Mouse (Mus musculus) layer of hippocampus, adult 18-20 months (tissue): ENCODE data around the gene Pnma1. TPM values are rescaled to one million over a fixed set of nuclear protein-coding genes. Genes with fewer than 3 reads are reported as not detected.
A peak's percentile ranks its signal among the peaks of the same experiment; 100 is the strongest.

ENCODE experiments used
- DNase-seq, 2 experiments: peaks; one replicate each; pipeline ENCODE4 v3.0.0; 2022; ENCODE audit warnings: low spot score in 2 of 2
- total RNA-seq, 2 experiments: library from RNA; stranded (reverse); gene quantifications; 2 replicates each; pipeline ENCODE4 v1.2.3; 2021

Gene Pnma1
- total RNA-seq, 2 experiments from 2014 or later: 2.9 to 3.0 TPM

DNA sequence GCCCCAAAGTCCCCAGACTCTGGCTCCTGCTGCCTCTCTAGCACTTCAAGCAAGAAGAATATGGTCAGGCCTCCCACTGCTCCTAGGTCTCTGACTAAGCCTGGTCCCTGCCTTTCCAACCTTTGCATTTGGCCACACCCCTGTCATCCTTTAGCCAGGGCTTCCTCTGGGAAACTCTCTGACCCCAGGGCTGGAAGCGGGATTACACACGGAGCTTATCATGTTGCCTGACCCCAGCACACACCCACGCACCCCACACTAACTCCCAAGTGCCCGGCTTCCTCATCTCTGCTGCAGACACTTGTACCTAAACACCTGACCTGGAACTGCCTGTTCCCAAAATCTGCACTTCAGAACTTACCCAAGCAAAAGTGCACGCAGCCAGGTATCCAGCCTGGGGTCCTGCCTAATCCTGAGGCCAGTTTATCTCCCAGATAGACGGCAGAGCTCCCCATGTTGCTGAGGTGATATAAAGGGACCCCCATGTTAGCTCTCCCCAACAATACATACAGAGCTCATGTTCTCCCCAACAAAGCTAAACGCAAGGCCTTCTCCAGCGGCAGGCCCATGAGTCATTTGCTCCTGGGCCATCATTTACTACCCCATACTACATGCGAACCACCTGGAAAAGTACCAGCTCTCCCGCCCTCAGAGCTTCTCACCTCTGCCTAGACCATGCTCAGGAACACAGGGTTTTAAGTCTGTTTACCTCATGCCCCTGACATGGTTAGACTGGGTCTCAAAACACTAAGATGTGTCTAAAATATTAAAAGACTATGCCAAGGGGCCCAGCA lies 30.6 kb upstream of the Pnma1 start:
- no peak for DNase-seq

DNA sequence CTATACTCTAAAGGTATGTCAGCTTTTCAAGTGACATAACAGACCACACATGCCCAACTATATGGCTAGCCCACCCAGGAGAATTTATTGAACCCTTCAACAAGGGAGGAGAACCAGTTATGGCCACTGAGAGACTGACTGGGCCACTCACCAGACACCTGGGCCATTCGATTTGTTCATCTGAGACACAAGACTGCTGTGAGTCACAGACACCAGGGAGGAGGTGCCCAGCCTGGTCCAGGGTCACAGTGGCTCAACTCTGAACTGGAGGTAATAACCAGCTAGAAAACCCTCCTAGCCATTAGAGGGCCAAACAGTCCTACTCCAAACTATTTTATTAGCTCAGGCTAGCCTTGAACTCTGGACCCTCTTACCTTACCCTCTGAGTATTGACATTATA lies 29.8 kb upstream of the Pnma1 start:
- DNase-seq: no peak

DNA sequence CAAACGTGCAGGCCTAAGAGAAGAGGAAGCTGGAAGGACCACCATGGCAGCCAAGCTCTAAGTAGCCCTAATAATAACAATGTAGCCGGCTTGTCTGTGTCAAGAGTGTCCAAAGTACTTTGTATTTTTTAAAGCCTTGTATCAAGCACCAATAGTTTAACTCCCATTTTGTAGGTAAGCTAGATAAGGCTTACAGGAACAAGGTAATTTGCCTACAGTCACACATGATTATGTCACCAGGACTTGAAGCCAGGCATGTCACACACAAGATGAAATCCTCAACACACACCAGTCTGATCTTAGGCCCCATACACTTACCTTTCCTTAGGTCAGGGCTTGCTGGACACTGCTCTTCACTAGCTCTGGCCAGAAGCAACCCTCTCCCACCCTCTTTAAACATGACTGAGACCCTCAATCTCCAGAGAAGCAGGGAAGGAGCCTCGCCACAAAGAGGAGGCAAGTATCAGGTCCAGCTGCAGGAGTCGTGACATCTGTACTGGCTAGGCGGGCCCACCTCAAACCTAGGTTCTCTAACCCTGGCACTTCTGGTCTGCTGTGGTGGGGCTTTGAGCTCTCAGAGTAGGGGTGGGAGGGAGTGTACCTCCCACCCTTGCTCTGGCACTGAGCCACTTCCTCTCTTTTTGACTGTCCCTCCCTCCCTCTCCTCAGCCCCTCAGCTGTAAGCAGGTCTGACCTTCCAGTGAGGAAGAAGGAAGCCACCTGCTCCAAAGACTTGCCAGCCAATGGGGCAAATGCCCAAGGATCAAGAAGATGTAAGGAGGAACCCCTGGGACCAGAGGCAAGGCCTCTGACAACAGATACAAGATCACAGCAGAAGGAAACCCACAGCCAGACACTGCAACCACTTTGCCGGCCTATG lies 28.8 kb upstream of the Pnma1 start:
- no peak for DNase-seq

DNA sequence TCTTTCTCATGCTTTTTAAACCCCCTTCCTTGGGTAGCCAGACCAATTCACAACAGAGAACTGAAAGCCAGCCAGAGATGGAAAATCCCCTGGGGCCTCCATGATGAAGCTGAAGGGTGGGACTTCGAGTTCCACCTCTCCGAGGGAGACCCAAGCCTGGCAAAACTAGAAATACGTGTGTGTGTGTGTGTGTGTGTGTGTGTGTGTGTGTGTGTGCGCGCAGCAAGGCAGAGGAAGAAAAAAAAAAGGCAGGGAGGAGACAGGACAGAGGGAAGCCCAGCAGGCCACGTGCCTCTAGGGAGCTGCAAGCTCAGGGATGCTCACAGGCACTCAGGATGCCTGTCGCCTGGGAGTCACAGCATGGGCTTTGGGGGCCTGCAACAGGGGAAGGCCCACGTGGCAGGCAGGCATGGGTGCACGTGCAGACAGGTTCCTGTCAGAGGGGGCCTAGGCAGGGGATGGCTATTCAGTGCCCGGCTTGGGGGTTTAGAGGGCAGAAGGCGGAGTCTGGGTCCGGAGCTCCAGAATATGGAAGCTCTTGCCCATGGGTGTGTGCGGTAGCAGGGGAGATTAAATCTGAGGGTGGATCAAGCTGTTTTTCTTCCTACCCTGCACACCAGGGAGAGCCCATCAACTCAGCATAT lies 28.0 kb upstream of the Pnma1 start:
- DNase-seq: peak in 1 of 2 experiments; percentile 35

DNA sequence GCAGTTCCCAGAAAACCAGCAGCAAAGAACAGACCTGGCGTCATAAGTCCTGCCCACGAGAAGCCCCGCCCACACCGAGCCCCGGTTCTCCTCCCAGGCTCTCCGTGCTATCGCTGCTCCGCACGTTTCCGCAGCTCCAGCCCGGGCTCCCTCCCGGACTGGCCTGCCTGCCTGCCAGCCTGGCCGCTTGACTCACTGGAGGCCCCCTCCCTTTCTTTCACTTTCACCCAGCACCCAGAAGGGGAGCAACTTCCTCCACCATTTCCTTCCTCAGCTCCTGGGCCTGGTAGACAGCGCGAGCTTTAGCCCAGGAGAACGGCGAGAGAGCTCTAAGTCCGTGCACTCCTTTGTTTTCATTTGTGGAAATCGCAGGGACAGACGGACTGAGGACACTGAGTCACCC lies 27.4 kb upstream of the Pnma1 start:
- peak; percentile 80 to 84 for DNase-seq

DNA sequence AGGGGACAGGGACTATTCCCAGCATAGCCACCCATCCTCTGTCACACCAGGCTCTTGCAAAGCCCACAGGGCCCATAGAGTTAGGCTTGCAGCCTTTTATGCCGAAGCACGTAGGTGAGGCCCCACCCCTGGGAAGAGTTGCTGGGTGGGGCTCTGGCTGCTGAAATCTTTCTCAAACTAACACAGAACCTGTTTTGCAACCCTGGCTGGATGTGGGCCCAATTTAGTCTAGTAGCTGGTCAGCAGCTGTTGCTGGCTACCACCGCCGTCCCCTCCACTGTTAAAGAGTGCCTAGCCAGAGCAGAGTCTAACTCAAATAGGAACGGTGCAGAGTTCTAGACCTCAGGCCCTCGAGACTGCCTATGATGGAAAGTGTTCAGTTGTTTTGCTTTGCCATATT lies 26.6 kb upstream of the Pnma1 start:
- DNase-seq: no peak

DNA sequence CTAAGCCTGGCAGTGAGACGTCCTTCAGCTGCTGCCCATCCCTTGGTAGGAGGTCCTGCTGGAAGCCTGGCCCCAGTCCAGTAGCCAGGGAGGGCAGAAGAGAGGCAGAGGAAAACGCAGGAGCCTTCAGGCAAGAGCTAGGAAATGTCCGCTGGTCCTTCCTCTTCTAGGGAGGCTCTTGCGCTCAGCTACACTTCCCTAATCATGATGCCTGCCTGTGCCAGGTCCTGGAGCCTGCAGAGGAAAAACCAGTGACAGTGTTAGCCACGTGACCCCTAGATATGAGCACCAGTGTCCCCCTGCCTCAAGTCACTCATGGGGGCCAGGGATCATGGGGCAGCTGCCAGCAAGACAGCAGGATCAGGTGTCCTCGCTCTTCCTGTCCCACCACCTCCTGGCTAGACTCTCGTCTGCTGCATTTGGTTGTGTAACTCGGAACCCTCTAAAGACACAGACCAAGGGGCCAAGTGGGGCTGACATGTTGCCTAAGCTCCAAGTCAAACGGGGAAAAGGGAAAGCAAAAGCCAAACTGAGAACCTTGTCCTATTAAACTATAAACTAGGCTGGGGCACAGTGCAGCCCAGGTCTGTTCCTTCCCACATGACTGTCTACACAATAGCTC lies 26.0 kb upstream of the Pnma1 start:
- DNase-seq: no peak

DNA sequence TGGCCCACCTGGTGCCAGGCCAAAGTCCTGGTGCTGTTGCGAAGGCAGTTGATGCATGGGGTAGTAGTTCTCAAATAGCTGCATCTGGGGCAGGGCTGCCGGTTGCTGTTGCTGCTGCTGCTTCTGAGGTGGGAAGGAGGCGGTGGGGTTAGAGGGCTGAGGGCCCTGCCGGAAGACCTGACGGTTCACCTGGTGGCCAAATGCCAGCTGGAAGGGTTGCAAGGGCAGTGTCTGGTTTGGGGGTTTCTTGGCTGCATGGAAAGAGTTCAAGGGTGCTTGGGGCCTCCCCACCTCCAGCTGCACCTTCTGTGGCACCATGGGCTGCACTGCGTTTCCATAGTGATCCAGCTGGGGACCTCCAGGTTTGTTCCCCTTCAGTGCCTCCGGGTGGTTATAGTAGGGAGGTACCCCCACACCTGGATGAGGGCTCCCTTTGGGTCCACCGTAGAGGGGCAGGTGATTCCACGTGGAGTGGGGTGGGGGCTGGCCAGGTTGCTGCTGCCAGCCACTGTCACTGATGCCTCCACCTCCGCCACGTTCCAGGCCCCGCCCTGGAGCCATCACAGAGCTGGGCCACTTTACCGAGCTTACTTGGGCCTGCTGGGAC lies 25.1 kb upstream of the Pnma1 start:
- no peak for DNase-seq

DNA sequence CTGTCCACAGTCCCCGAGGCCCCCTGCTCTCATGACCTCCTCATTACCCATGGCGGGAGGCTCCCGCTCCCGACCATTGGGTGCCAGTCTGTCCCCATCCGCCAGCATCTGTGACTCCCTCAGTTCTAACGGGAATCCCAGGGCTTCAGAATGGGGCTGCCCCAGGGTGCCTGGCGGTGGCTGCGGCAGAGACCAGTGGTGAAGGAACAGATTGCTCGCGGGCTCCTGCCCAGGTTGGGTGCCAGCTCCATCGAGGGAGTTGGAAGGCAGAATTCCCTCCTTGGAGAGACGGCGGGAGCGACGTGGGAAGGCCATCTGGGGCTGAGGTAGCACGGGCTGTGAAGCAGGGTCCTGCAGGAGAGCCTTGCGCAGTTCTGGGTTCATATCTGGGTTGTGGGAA lies 24.6 kb upstream of the Pnma1 start:
- DNase-seq: no peak

DNA sequence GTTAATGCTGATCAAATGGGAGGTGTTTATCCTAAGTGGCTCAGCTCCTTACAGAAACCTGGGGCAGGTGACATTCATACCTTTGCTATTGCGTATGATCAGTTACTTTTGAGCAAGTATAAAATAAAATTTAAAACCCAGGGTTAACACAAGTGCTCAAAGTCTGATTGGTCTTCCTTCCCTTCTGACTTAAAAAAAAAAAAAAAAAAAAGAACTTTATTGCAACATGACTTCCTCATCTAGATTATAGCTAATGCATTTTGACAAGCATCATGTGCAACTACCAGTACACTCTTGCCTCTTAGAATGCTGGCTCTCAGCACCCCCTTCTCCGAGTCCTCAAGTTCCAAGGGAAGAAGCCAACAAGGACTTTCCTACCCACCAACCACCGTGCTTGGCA lies 23.9 kb upstream of the Pnma1 start:
- no peak for DNase-seq

DNA sequence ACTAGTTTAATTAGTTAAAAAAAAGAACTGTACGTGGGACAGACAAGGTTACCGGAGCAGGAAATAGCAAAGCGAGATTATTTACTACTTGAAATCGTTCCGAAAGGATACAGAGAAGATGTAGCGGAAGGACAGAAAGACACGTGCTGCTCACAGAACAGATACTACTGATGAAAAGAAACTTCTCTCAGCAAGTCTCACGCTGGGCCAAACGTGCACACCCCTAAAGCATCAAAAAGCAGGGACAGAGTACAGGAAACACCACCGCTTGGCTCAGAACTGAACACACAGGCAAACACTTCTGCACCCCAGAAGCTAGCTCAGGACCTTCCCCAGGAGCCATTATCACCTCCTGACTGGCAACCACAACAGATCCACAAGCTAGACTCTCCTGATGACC lies 22.3 kb upstream of the Pnma1 start:
- no peak for DNase-seq

DNA sequence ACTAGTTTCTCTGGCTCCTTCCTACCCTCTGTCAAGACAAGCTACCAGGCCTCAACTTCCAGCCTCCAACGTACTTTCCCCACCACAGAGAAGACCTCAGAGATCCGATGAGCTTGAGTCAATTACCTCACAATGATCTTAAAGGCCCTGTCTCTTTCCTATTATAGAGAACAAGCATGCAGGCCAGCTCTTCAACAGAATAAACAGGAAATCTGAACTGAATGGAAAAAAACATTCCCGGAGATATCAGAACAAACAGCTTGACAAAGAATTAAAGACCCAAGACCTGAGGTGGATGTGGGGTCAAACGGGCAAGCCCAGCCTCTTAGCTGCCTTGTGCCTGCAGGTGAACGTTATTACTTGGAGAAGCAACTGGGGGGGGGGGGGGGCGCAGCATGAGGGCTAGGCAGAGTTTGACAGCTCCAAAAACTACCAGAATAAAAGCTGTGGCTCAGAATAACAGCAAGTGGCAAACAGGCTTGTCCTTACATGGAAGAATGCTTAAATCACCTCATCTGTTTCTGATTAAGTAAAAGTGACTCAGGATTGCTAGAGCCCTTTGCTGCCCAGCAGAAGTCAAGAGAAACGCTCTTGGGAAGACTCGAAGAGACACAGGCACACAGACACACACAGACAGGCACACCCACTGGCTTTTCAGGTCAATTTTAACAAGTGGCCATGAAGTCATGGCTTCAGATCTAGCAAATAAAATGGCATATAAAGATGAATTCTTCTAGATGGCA lies 17.5 kb upstream of the Pnma1 start:
- no peak for DNase-seq

DNA sequence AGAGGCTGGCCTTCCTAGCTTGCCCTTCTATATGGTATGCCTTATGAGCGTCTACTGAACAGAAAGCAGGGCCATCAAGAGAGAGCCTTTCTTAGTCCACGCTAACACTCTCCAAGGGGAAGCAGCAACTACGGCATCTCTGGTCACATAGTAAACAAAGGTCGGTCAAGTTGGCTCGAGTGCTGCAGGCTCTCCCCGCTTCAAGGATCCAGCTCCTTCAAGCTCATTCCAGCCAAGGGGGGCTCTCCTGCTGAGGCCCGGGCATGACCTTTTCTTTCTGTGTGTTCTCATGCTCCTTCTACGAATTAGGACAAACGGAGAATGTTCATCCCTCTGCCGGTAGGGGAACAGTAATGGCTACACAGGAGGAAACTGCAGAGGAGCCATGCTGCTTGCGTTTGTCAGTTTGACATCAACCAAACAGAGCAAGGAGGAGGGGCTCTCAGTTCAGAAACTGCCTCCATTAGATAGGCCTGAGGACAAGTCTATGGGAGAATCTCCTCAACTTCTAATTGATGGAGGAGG lies 15.4 kb upstream of the Pnma1 start:
- no peak for DNase-seq

DNA sequence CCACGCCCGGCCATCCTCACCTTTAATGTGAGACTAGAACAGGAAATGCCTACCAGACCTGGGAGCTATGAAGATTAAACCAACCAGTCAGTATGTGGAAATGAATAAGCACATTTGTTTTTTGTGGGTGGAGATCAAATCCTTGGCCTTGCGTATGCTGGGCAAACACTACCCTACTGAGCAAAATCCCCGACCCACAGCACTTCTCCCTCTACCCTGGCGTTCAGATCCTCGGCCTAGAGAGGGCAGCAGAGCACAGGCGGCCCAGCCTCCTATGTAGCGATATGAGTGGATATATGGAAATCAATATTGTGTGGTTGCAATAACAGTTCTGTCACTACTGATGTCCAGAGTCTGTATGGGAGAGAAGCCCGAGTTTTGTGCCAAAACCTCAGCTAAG lies 14.8 kb upstream of the Pnma1 start:
- DNase-seq: no peak

DNA sequence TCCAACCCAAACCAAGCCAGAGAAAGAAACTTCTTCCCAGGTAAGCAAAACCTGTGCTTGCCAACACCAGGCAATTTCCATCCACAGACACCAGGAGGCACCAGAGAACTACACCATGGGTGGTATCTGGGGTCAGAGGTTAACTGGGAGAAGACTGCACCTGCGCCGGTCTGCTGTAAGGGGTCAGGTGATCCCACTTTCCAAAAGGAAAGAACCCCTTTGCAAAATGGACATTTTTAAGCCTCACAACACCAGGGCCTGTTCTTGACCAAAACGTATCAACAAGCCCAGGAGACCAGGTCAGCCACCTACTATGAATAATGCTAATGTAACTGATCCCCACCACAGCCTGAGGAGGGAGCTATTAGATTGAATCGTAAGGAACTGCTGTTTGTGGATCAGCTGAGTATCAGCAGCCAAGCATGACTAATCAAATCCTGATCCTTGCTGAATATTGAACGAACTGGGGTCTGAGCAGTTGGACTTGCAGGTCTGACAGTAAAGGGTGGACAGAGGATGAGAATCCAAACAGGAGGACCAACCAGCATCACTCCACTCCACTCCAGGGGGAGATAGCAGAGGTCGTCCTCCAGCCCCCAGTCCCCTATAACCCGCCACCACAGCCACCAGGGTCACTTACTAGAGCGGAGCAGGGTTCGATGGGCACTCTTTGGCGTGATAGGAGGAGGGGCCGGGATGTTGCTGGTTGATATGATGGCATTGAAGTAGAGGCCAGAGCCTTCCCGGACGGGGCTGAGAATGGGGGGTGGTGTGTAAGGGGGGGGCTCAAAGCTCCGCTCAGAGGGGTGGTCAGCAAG lies 13.5 kb upstream of the Pnma1 start:
- DNase-seq: no peak

DNA sequence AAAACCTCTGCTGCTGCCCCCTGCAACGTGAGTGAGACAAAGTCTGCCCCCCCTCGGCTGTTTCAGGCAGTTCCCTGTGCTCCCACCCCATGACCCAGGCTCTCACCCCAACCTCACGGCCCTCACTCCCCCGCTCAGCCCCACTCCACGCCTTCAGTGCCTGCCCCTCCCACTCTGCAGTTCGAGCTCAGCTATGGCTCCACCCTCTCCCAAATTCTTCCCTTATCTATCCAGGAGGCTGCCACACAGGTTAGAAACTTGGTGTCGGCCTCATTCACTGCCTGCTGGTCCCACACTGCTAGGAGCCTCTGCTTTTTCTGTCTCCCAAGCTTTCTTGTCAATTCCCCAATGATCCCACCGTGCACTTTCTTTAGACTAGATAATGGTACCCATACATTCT lies 12.8 kb upstream of the Pnma1 start:
- no peak for DNase-seq

DNA sequence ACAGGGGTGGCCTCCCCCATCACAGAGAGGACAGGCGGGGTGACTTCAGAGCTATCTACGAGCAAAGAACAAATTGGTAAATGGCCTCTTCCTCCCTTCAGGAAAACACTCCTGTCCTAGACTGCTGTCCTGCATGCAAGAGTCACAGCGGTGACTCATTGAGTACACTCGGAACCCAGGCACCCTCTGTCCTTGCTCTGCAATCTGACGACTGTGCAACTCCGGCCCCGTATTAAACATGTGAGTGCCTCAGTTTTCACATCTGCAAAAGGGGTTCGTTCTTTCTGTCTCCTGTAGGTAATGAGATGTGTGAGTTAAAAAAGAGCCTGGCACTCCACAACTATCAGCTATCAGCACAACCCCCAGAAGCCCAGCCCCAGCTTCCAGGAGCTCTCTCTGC lies 12.2 kb upstream of the Pnma1 start:
- no peak for DNase-seq

DNA sequence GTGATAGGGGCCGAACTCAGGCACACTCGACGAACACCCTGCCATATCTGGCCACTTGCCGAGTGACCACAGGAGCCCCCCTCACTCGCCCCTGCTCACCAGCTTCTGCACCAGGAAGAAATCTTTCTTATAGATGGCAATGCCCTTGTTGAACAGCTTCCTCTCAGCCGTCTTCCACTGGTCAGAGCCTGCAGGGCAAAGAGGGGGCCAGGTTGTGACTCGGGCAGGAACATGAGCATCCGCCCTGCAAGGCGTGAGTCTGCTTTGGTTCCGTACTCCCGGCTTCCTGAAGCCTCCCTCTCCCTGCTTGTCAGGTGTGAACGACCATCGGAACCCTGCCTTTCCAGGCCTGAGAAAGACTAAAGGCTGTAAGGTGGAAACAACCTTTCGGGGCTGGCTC lies 9.9 kb upstream of the Pnma1 start:
- DNase-seq: no peak

DNA sequence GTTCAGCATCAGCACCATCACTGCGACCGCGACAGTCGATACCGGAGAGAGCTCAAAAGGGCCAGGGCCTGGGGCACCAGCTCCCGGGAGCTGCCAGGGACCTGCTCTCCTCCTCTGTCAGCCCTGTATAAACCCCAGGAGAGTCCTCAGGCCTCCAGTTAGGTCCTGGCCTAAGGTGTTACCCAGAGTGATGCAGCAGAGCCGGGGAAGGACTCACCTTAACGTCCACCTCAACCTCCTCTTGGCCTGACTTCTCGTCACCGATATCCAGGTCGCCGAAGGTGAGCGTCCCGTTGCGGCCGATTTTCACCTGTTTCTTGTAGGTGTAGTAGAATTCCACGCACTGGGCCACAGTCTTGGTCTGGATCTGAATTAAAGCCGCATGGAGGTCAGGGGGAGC lies 7.9 kb upstream of the Pnma1 start:
- DNase-seq: no peak

DNA sequence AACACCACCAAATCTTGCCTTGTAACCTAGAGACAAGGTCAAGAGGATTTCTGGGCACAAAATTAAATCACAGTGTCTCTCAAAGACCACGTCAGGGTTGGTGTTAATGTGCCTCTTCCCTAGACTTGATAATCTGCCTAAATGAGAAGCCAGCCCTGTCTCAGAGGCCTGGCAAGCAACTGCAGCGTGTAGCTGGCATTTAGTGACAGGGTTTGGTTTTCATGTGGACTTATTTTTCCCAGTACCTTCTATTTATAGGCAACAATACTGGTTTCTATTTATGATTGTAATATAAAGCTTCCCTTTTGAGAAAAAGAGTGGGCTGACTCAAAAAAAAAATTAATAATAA lies 7.2 kb upstream of the Pnma1 start:
- no peak for DNase-seq
